Mouse (Mus musculus): ENCODE measurements at regions not wholly inside any gene's neighbourhood (a gene's known extent, or its start where the extent isn't known, plus 50 kb on each side); places are given as distances from the start of the nearest gene placed in this dataset.

DNA sequence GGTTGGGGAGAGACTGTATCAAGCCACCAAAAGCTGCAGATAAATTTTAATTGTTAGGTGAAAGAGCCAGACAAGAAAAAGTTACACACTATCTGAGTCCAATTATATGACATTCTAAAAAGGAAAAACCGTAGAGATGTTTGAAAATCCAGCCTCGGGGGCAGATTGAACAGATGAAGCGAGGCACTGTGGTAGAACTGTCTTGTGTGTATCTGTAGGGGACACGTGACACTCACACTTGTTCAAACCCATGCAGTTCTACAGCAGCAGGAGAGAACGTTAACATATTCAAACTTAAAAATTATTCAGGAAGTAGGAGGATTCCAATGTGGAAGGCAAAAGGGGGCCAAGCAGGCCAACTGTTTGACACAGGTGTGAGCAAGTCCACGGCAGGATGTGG is 183.1 kb downstream of the Tpra1 start:
- TF ChIP-seq CTCF (IDR thresholded peaks at IDR 0.05; ENCODE audit: extremely low read depth, insufficient read depth, low read length) (no peak), POLR2A (IDR thresholded peaks at IDR 0.05; ENCODE audit: extremely low read depth, insufficient read depth, low read length) (no peak)

Data from cortical plate, adult 2 months (tissue).